Mouse (Mus musculus): ENCODE data around the gene Tsku. TPM values are rescaled to one million over a fixed set of nuclear protein-coding genes. Genes with fewer than 3 reads are reported as not detected.

The Tsku gene
- polyA plus RNA-seq, 1 experiment from 2014 or later: 10.9 TPM

DNA sequence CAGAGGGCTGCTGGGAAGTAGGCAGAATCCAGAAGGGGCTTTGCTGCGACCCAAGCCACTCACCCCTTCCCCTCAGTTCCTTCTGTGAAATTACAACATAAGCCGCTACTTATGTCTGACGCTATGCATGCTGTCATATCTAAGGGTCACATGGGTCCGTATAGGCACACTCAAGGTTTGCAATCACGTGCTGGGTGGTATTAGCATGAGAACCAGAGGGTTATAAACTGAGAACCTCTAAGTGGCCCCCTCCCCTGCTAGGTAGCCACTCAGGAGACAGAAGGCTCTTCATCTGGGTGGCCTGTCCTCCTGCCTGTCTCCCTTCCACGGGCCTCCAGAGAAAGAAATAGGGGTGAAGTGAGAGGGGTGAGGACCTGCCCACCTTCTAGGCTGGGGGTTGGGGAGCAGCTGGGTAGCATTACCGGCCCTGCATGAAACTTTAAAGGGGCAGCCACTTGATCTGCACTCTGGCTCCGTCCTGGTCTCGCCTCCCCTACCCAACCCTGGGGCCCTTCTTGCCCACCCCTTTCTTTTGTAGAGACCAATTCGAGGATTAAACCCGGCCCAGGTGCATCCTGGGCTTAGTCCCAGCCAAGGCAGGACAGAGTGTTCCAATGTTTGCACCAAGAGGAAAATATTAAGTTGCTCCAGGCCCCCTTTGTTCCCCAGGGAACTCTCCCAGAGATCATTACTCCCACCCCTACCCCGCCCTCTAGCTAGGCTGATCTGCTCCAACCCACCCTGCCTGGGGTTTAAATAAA is 6.8 kb downstream of the Tsku start:
- Histone ChIP-seq H3K4me3 (peak overlapping the region; percentile 30), H3K36me3 (replicated peaks) (peaks cover 51% of the 10 kb centered on the region), H3K4me1 (peaks cover 61% of the 10 kb centered on the region), H3K27ac (replicated peaks) (peak overlapping the region; percentile 69), H3K9me3 (no peaks in the 10 kb centered on the region), H3K27me3 (replicated peaks; ENCODE audit: low read depth, poor library complexity, severe bottlenecking) (no peaks in the 10 kb centered on the region)
- peak; percentile 75 for DNase-seq (ENCODE audit: low spot score)
- 21% methylated on average over 12 of the region's 12 CpGs for WGBS

DNA sequence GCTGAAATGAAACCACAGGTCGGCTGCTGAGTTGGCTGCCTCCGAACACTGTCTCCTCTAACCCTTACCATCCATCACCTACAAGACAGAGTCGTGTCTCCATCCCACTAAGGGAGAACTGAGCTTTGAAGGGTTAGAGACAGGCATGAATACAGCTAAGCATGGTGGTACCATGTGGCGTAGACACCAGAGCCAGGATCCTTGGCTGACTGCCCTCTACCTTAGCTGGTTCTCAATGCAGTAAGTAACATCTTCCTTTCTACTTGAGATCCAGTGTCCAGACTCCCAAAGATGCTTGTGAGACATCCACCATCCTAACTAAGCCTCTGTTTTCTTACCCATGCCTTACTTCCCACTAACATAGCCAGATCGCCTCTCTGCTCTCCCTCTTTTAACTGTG is 7.5 kb downstream of the Tsku start:
- 93% methylated on average over 5 of the region's 5 CpGs for WGBS
- DNase-seq (ENCODE audit: low spot score): no peak
- Histone ChIP-seq H3K4me3 (no peak overlapping the region), H3K9me3 (no peaks in the 10 kb centered on the region), H3K4me1 (peaks cover 54% of the 10 kb centered on the region), H3K27ac (replicated peaks) (peak overlapping the region; percentile 69), H3K27me3 (replicated peaks; ENCODE audit: low read depth, poor library complexity, severe bottlenecking) (no peaks in the 10 kb centered on the region), H3K36me3 (replicated peaks) (peaks cover 50% of the 10 kb centered on the region)

DNA sequence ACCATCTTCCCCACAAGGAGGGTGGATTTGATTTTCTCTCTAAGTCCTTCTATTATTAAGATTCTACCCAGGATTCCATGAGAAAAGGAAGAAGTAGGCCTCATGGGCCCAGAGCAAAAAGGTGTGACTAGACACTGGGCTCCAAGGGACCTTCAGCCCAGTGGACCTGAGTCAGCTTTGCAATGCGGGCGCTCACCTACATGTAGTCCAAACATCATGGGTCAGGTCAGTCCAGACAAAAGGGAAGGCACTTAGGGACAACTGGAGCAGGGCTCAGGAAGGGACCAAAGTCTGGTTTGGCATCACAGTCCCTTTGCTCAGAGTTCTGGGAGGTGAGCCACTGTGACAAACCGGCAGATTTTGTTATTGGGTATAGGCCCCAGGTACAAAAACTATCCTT is 9.6 kb downstream of the Tsku start:
- WGBS: 93% methylated on average over 3 of the region's 3 CpGs

DNA sequence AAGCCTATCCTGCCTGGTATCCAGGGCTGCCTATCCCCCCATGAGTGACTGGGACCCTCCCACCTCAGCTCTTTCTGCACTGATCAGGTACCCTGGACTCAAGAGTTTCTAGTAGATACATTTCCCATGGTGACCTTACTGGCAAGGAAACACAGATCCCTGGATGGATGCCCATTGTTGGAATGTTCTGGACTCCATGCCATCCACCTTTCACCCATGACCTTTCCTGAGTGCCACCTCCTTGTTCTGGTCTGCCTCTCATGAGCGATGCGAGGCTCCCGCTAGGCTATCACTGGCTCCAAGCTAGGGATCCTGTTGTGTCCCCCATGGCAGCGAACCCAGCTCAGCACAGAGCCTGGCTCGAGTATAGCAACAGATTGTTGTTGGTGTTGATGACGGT is 11.3 kb downstream of the Tsku start:
- no peak overlapping the region for H3K27ac ChIP-seq (replicated peaks)
- peaks cover 43% of the 10 kb centered on the region for H3K36me3 ChIP-seq (replicated peaks)
- peaks cover 24% of the 10 kb centered on the region for H3K4me1 ChIP-seq
- 92% methylated on average over 6 of the region's 6 CpGs for WGBS
- H3K4me3 ChIP-seq: no peak overlapping the region
- no peak for DNase-seq (ENCODE audit: low spot score)
- H3K9me3 ChIP-seq: no peaks in the 10 kb centered on the region
- H3K27me3 ChIP-seq (replicated peaks; ENCODE audit: low read depth, poor library complexity, severe bottlenecking): no peaks in the 10 kb centered on the region

More for the DNA sequence above, 9.6 kb downstream of the Tsku start:
- H3K4me1 ChIP-seq: peaks cover 38% of the 10 kb centered on the region
- peaks cover 43% of the 10 kb centered on the region for H3K36me3 ChIP-seq (replicated peaks)
- no peaks in the 10 kb centered on the region for H3K9me3 ChIP-seq
- no peak overlapping the region for H3K27ac ChIP-seq (replicated peaks)
- no peak for DNase-seq (ENCODE audit: low spot score)
- no peak overlapping the region for H3K4me3 ChIP-seq
- H3K27me3 ChIP-seq (replicated peaks; ENCODE audit: low read depth, poor library complexity, severe bottlenecking): no peaks in the 10 kb centered on the region

DNA sequence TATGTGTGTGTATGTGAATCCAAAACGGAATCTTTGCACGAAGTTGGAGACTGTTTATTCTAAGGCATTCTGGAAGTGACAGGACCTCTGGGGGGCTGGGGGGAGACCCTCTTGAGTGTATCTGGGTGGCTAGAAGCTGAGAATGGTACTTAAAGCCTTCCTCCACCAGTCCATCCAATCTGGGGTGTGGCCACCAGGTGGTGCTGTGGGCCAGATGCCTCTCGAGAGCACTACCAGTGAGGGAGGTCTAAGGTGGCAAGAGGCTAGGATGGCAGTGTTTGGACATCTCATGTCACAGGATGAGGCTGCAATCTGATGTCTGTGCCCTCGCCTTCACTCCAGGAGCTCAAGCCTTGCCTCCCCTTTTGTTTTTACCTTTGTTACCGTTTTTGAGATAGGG is 12.0 kb downstream of the Tsku start:
- H3K27ac ChIP-seq (replicated peaks): no peak overlapping the region
- peaks cover 43% of the 10 kb centered on the region for H3K36me3 ChIP-seq (replicated peaks)
- peak; percentile 86 for DNase-seq (ENCODE audit: low spot score)
- H3K27me3 ChIP-seq (replicated peaks; ENCODE audit: low read depth, poor library complexity, severe bottlenecking): peaks cover 6% of the 10 kb centered on the region; the same call in 1 of the 2 replicates
- H3K4me1 ChIP-seq: peaks cover 18% of the 10 kb centered on the region
- no peaks in the 10 kb centered on the region for H3K9me3 ChIP-seq
- H3K4me3 ChIP-seq: no peak overlapping the region
- WGBS: 21% methylated on average over 5 of the region's 5 CpGs

DNA sequence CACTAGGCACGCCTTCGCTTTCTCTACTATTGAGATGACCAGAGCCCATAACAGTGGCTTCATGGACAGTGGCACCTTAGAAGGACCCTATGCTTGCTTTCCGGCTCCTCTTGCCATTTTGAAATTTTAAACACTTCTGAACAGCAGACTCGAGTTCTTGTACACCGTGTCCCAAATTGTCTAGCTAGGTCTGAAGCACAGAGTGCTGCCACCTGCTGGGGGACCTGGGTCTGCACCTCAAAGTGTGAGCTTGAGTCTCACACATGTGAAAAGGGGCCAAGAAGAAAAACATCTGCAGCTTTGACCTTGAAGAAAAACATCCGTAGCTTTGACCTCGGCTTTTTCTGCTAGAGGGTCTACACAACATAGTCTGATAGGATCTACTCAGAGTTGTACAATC is 13.1 kb downstream of the Tsku start:
- peak; percentile 75 for DNase-seq (ENCODE audit: low spot score)
- 65% methylated on average over 7 of the region's 7 CpGs for WGBS

DNA sequence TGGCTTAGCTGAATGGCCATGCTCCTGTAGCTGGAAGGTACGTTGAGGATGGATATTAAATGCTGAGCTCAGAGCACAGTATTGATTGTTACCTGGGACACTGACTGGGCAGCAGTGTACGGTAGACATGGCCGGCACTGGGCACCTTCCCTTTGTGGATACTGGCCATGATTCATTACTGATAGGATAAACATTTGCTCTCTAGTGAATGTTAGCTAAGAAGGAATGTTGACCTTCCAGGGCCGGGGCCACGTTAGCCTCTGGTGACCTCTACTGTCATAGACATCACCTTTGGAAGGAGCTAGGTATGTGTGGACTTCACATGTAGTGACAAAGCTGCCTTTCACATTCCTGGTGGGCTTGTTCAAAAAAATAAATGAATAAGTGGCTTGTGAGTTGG is 13.7 kb downstream of the Tsku start:
- 75% methylated on average over 5 of the region's 5 CpGs for WGBS
- no peak overlapping the region for H3K27ac ChIP-seq (replicated peaks)
- DNase-seq (ENCODE audit: low spot score): no peak
- no peaks in the 10 kb centered on the region for H3K9me3 ChIP-seq
- H3K4me1 ChIP-seq: peaks cover 12% of the 10 kb centered on the region; the same call in 1 of the 2 replicates
- peaks cover 22% of the 10 kb centered on the region for H3K27me3 ChIP-seq (replicated peaks; ENCODE audit: low read depth, poor library complexity, severe bottlenecking)
- H3K36me3 ChIP-seq (replicated peaks): peaks cover 36% of the 10 kb centered on the region
- no peak overlapping the region for H3K4me3 ChIP-seq

More for the DNA sequence above, 13.1 kb downstream of the Tsku start:
- no peak overlapping the region for H3K4me3 ChIP-seq
- H3K27ac ChIP-seq (replicated peaks): no peak overlapping the region
- peaks cover 42% of the 10 kb centered on the region for H3K36me3 ChIP-seq (replicated peaks)
- peaks cover 9% of the 10 kb centered on the region; the same call in 1 of the 2 replicates for H3K4me1 ChIP-seq
- H3K27me3 ChIP-seq (replicated peaks; ENCODE audit: low read depth, poor library complexity, severe bottlenecking): peaks cover 16% of the 10 kb centered on the region
- H3K9me3 ChIP-seq: no peaks in the 10 kb centered on the region

DNA sequence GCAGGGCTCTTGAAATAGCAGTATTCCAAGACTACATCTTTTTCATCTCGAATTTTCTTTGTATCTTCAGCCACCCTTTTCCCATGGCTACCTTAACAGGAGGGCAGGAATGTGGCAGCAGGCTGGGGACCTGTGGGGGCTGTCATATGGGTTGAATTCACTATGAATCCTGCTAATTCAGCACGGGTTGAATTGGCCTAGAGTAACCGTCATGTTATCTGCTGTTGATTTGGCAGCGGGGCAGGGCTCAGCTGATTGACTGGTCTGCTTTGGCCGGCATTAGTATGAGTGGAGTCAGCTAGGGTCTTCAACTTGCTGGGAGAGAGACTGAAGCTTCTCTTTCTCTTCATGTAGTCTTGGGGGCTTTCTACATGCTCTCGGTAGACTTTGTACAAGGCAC is 16.1 kb downstream of the Tsku start:
- Histone ChIP-seq H3K27me3 (replicated peaks; ENCODE audit: low read depth, poor library complexity, severe bottlenecking) (peaks cover 27% of the 10 kb centered on the region), H3K9me3 (no peaks in the 10 kb centered on the region), H3K27ac (replicated peaks) (no peak overlapping the region), H3K36me3 (replicated peaks) (peaks cover 12% of the 10 kb centered on the region), H3K4me3 (no peak overlapping the region), H3K4me1 (peaks cover 20% of the 10 kb centered on the region)
- no peak for DNase-seq (ENCODE audit: low spot score)
- 56% methylated on average over 6 of the region's 6 CpGs for WGBS

DNA sequence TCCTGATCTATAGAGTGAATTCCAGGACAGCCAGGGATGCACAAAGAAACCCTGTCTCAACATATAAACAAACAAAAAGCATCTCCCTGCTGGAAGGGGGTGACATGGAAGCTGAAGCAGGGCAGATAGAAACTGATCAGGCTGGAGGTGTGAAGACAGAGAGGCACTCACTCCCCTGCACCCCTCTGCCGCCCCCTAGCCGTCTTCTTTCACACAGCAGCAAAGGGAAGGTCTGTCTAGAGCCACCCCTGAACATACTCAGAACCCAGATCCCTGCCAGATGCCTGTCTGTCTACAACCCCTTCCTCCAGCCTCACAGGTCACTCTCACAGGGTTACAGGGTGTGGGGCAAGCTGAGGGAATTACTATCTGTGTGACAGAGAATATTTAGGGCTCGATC is 16.8 kb downstream of the Tsku start:
- H3K27me3 ChIP-seq (replicated peaks; ENCODE audit: low read depth, poor library complexity, severe bottlenecking): peaks cover 27% of the 10 kb centered on the region
- DNase-seq (ENCODE audit: low spot score): peak; percentile 55
- no peaks in the 10 kb centered on the region for H3K9me3 ChIP-seq
- no peak overlapping the region for H3K27ac ChIP-seq (replicated peaks)
- H3K36me3 ChIP-seq (replicated peaks): peaks cover 5% of the 10 kb centered on the region; the same call in 1 of the 2 replicates
- H3K4me3 ChIP-seq: no peak overlapping the region
- H3K4me1 ChIP-seq: peaks cover 20% of the 10 kb centered on the region
- 29% methylated on average over 3 of the region's 3 CpGs for WGBS

DNA sequence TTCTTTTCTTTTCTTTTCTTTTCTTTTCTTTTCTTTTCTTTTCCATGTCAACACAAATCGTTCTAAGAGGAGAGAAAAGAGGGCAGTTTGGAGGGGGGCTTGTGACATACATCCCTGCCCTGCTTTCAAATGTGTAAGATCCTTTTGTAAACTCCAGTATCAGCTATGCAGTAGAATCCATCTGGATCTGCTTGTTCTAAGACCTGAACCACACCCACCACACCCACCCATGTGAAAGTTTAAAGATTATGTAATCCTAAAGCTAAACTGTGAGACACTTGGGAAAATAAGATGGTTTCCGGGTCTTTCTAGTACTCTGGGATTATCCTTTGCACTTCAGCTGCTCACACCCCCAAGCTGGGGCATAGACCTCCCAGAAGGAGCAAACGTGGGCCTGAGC is 18.9 kb downstream of the Tsku start:
- Histone ChIP-seq H3K4me3 (no peak overlapping the region), H3K4me1 (peaks cover 15% of the 10 kb centered on the region), H3K36me3 (replicated peaks) (no peaks in the 10 kb centered on the region), H3K27me3 (replicated peaks; ENCODE audit: low read depth, poor library complexity, severe bottlenecking) (peaks cover 27% of the 10 kb centered on the region), H3K9me3 (no peaks in the 10 kb centered on the region), H3K27ac (replicated peaks) (no peak overlapping the region)
- 59% methylated on average over 3 of the region's 3 CpGs for WGBS
- DNase-seq (ENCODE audit: low spot score): no peak

DNA sequence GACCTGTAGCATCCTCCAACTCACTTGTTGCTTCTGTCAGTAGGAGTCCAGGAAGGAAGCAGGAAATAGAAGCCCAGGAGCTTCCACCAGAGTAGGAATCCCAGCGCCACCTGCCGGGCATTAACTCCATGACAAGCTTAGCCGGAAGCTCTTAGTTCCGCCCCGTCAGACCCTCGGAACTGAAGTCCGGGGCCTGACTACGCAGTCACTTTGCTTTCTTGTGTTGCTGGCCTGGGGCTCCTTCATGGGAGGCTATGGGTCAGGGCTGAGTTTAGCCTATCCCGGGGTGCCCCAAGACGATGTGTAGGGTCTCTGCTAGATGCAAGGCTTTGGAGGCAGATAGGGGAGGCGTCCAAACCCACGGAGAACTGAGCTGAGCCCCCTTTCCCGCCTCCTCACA is 19.7 kb downstream of the Tsku start:
- Histone ChIP-seq H3K27ac (replicated peaks) (peak overlapping the region; percentile 77), H3K27me3 (replicated peaks; ENCODE audit: low read depth, poor library complexity, severe bottlenecking) (peaks cover 27% of the 10 kb centered on the region), H3K4me3 (peak overlapping the region; percentile 55), H3K36me3 (replicated peaks) (no peaks in the 10 kb centered on the region), H3K9me3 (no peaks in the 10 kb centered on the region), H3K4me1 (peaks cover 15% of the 10 kb centered on the region)
- peak; percentile 90 for DNase-seq (ENCODE audit: low spot score)
- 3% methylated on average over 13 of the region's 13 CpGs for WGBS

DNA sequence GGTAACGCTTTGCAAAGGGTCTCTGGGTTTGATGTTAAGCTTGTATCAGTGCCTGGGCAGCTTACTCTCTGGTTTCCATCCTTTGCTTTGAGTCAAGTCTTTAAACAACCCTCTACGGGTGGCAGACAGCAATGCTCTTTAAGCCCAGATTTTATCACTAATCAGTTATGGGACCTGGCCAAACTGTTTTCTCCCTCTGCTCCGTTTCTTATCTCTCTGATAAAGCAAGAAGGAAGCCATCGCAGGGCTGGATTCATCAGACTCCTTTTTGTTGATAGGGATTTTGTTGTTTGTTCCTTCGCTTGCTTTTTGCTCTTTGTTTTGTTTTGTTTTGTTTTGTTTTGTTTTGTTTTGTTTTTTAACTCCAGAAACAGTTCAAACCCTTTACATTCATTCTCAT is 20.8 kb downstream of the Tsku start:
- DNase-seq (ENCODE audit: low spot score): no peak
- Histone ChIP-seq H3K9me3 (no peaks in the 10 kb centered on the region), H3K4me1 (peaks cover 15% of the 10 kb centered on the region), H3K27ac (replicated peaks) (no peak overlapping the region), H3K4me3 (no peak overlapping the region), H3K36me3 (replicated peaks) (no peaks in the 10 kb centered on the region), H3K27me3 (replicated peaks; ENCODE audit: low read depth, poor library complexity, severe bottlenecking) (peaks cover 27% of the 10 kb centered on the region)
- WGBS: 86% methylated on average over 5 of the region's 5 CpGs

DNA sequence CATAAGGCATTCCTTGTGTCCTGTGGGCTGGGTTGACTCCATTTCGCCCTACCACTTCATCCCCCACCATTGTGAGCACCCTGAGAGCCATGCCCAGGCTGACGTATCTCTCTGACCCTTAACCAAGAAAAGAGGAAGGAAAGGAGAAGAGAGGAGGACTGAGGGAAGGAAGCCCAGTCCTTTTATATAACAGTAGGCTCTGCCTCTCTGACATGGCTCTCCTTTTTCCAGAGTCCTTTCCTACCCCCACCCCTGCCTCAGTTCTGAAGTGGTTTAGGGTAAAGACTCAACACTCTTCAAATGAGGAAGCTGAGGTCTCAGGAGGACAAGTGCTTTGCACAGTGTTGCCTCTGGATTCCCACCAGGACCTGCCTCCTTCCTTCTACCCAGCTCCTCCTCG is 27.1 kb downstream of the Tsku start:
- WGBS: 71% methylated on average over 3 of the region's 3 CpGs

More for the DNA sequence above, 27.1 kb downstream of the Tsku start:
- Histone ChIP-seq H3K9me3 (no peaks in the 10 kb centered on the region), H3K27me3 (replicated peaks; ENCODE audit: low read depth, poor library complexity, severe bottlenecking) (no peaks in the 10 kb centered on the region), H3K36me3 (replicated peaks) (no peaks in the 10 kb centered on the region), H3K27ac (replicated peaks) (no peak overlapping the region), H3K4me1 (peaks cover 20% of the 10 kb centered on the region), H3K4me3 (no peak overlapping the region)
- DNase-seq (ENCODE audit: low spot score): no peak

All from embryonic facial prominence, embryonic 10.5 days (tissue).